Mouse (Mus musculus) limb, embryonic 10.5 days (tissue): Measurements from ENCODE around the gene Tor4a. TPM values are rescaled to one million over a fixed set of nuclear protein-coding genes. Genes with fewer than 3 reads are reported as not detected.
A peak's percentile ranks its signal among the peaks of the same experiment; 100 is the strongest.

Source experiments
- DNase-seq: peaks from one replicate; pipeline ENCODE4 v3.0.0-alpha.2; 2017; ENCODE audit warnings: low spot score
- H3K27ac ChIP-seq: fragments of 300-500 bp; sonication (generic); 2 replicates; pipeline ENCODE4 v1.5.1; 2016; ENCODE audit warnings: mild to moderate bottlenecking
- H3K27me3 ChIP-seq: fragments of 300-500 bp; sonication (generic); 2 replicates; pipeline ENCODE4 v1.6.1; 2016; ENCODE audit warnings: low read depth, mild to moderate bottlenecking; ENCODE audit not compliant: poor library complexity, severe bottlenecking
- H3K36me3 ChIP-seq: fragments of 300-500 bp; sonication (generic); 2 replicates; pipeline ENCODE4 v1.6.1; 2016; ENCODE audit warnings: mild to moderate bottlenecking, moderate library complexity
- H3K4me1 ChIP-seq: fragments of 300-500 bp; sonication (generic); 2 replicates; pipeline ENCODE4 v1.6.1; 2016
- H3K4me3 ChIP-seq: fragments of 300-500 bp; sonication (generic); 2 replicates; pipeline ENCODE4 v1.5.1; 2016; ENCODE audit warnings: mild to moderate bottlenecking, moderate library complexity
- H3K9me3 ChIP-seq: fragments of 300-500 bp; sonication (generic); replicated peaks from 2 replicates; pipeline ENCODE4 v1.6.1; 2016; ENCODE audit warnings: mild to moderate bottlenecking
- WGBS: fragments of 180-500 bp; shearing (Covaris S2); methylation state at CpG from one replicate; pipeline ENCODE4 v1.1.7; 2016; 5-methylcytosine and 5-hydroxymethylcytosine counted together
- polyA plus RNA-seq: library from polyadenylated mRNA; unstranded; fragments of >200 nt; fragmentation: Nextera tagmentation; extraction: Ambion mirVana; gene quantifications from 2 replicates; pipeline ENCODE4 v1.2.1, GENCODE M21; 2016

Tor4a gene
- polyA plus RNA-seq, 1 experiment from 2014 or later: 3.2 TPM

GRCm38 (mm10) chr2:25197191-25197590 lies 505 bp upstream of the Tor4a start:
- H3K36me3 ChIP-seq: peaks cover 44% of the 10 kb centered on the region
- WGBS: 33% methylated on average over 2 of the region's 2 CpGs
- H3K4me1 ChIP-seq: peaks cover 45% of the 10 kb centered on the region
- no peak for DNase-seq
- no peak overlapping the region for H3K27ac ChIP-seq
- H3K27me3 ChIP-seq: peaks cover 41% of the 10 kb centered on the region
- no peaks in the 10 kb centered on the region for H3K9me3 ChIP-seq
- H3K4me3 ChIP-seq: no peak overlapping the region

GRCm38 (mm10) chr2:25195211-25196156 lies 1.2 kb downstream of the Tor4a start:
- no peaks in the 10 kb centered on the region for H3K9me3 ChIP-seq
- H3K4me3 ChIP-seq: peak overlapping the region; percentile 40
- WGBS: 20% methylated on average over 55 of the region's 55 CpGs
- H3K36me3 ChIP-seq: peaks cover 27% of the 10 kb centered on the region
- 0 out of 2 replicates have a peak overlapping the region, but pooled peaks have one; percentile 47 for H3K27ac ChIP-seq
- H3K4me1 ChIP-seq: peaks cover 45% of the 10 kb centered on the region
- DNase-seq: peak; percentile 41
- peaks cover 41% of the 10 kb centered on the region for H3K27me3 ChIP-seq

- peaks cover 19% of the 10 kb centered on the region for H3K36me3 ChIP-seq
- WGBS: 86% methylated on average over 17 of the region's 17 CpGs
- H3K4me1 ChIP-seq: peaks cover 45% of the 10 kb centered on the region
- H3K27ac ChIP-seq: no peak overlapping the region
- H3K27me3 ChIP-seq: peaks cover 41% of the 10 kb centered on the region
- DNase-seq: peak; percentile 27
- H3K9me3 ChIP-seq: no peaks in the 10 kb centered on the region
- H3K4me3 ChIP-seq: no peak overlapping the region
These were observed 2.1 kb downstream of the Tor4a start for GRCm38 (mm10) chr2:25194486-25195171.

- Histone ChIP-seq H3K27me3 (peaks cover 41% of the 10 kb centered on the region), H3K27ac (no peak overlapping the region), H3K4me3 (no peak overlapping the region), H3K36me3 (peaks cover 12% of the 10 kb centered on the region), H3K4me1 (peaks cover 45% of the 10 kb centered on the region), H3K9me3 (no peaks in the 10 kb centered on the region)
- DNase-seq: peak; percentile 19
- WGBS: 81% methylated on average over 5 of the region's 5 CpGs
These were observed 2.7 kb downstream of the Tor4a start for GRCm38 (mm10) chr2:25194006-25194405.

- peaks cover 6% of the 10 kb centered on the region for H3K36me3 ChIP-seq
- peak; percentile 88 for DNase-seq
- H3K4me3 ChIP-seq: no peak overlapping the region
- no peaks in the 10 kb centered on the region for H3K9me3 ChIP-seq
- no peak overlapping the region for H3K27ac ChIP-seq
- H3K4me1 ChIP-seq: peaks cover 45% of the 10 kb centered on the region
- 4% methylated on average over 6 of the region's 6 CpGs for WGBS
- H3K27me3 ChIP-seq: peaks cover 41% of the 10 kb centered on the region
These were observed 3.3 kb downstream of the Tor4a start for GRCm38 (mm10) chr2:25193330-25193770.

DNA sequence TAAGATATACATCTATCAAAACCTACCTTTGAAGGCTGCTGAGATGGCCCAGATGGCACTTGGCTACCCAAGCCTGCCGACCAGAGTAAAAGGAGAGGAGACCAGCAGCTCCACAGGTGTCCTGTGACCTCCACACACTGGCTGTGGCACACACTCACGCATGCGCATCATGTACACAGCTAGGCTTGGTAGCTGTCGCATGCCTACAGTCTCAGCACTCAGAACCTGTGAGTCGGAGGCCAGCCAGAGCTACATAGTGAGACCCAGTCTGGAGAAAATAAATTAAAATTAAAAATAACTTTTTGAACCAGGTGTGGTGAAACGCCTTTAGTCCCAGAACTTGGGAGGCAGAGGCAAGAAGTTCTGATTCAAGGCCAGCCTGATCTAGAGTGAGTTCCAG lies 8.8 kb downstream of the Tor4a start:
- WGBS: 85% methylated on average over 6 of the region's 6 CpGs
- Histone ChIP-seq H3K4me3 (no peak overlapping the region), H3K27ac (no peak overlapping the region), H3K36me3 (no peaks in the 10 kb centered on the region), H3K4me1 (peaks cover 15% of the 10 kb centered on the region), H3K9me3 (no peaks in the 10 kb centered on the region), H3K27me3 (peaks cover 46% of the 10 kb centered on the region)
- DNase-seq: no peak

DNA sequence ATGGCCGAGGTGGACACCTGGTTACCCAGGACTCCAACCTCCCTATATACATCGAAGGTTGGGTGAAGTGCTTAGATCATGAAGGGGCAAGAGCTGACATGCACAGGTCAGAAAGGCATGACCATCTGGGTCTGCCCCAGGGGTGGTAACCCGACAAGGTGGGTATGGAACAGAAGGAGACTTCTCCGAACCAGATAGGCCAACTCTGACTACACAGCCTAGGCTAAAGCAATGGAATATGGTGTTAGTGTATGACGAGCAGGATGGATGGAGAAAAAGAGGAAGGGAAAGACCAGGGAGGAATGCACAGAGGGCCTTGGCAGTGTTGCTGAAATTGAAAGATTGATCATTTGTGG lies 10.1 kb downstream of the Tor4a start:
- Histone ChIP-seq H3K36me3 (no peaks in the 10 kb centered on the region), H3K4me3 (peak overlapping the region; percentile 60), H3K27me3 (peaks cover 58% of the 10 kb centered on the region), H3K27ac (0 out of 2 replicates have a peak overlapping the region, but pooled peaks have one; percentile 89), H3K9me3 (no peaks in the 10 kb centered on the region), H3K4me1 (peaks cover 28% of the 10 kb centered on the region)
- 29% methylated on average over 5 of the region's 5 CpGs for WGBS
- peak; percentile 31 for DNase-seq

DNA sequence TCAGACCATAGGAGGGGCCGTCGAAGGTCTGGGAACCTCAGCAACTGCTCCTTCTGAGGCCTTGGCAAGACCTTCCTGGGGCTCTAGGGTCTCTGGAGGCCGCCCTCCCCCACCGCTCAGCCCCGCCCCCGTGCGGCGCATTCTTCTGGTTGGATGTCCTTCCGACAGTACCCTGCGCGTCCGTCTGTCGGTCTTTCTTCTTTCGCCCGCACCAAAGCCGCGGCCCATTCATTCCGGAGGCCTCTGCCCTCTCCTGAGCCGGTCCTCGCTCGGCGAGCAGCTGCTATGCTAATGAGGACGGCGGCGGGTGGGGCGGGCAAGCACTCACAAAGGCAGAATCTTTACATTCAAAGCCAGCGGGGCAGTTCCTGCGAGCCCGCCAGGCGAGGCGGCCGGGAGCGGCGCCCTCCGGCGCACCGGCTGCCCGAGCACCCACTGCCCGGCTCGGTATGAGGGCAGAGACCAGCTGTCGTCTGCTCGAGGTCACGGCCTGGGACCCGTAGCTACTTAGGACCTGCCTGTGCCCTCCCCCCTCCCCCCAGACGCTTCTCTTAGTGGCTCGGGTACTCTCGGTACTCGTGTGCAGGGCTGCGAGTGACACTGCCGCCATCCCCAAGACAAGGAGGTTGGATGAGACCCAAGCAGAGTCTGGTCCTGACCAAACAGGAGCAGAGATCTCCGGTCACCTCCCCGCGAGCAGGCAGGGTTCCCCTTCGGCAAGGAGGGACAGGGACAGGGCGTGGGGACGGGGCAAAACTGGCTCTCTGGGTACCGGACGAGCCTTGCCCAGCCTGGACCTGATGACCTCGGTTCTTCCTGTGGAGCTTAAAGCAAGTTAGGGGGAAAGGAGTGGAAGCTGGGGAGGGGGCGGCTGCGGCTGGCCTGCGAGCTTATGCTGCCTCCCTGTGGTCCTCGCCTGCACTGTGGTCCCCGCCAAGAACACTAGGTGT lies 10.8 kb downstream of the Tor4a start:
- H3K27me3 ChIP-seq: peaks cover 65% of the 10 kb centered on the region
- H3K4me1 ChIP-seq: peaks cover 34% of the 10 kb centered on the region

DNA sequence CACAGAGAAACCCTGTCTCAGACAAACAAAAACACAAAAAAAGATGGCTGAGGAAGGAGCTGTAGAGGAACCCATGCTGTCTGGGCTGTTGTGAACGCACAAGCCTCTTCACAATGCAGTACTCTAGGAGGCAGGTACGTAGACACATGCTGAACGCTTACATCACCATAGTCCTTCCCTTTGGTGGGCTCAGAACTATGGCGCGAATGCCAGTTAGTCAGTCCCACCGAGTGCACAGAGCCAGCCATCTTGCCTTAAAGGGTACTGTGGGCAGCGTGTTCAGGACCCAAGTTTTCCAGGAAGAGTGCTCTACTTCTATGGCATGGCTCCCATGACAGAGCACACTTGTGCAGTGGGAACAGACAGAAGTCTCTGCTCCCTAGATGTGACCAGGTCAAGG lies 12.2 kb downstream of the Tor4a start:
- H3K36me3 ChIP-seq: no peaks in the 10 kb centered on the region
- no peaks in the 10 kb centered on the region for H3K9me3 ChIP-seq
- H3K27me3 ChIP-seq: peaks cover 79% of the 10 kb centered on the region
- no peak overlapping the region for H3K27ac ChIP-seq
- peaks cover 48% of the 10 kb centered on the region for H3K4me1 ChIP-seq
- DNase-seq: peak; percentile 23
- H3K4me3 ChIP-seq: no peak overlapping the region
- WGBS: 95% methylated on average over 7 of the region's 7 CpGs

More for the DNA sequence above, 10.8 kb downstream of the Tor4a start:
- under 1% methylated on average over 64 of the region's 64 CpGs for WGBS
- Histone ChIP-seq H3K4me3 (peak overlapping the region; percentile 60), H3K9me3 (no peaks in the 10 kb centered on the region), H3K36me3 (no peaks in the 10 kb centered on the region), H3K27ac (peak overlapping the region; percentile 89)
- DNase-seq: peak; percentile 85

GRCm38 (mm10) chr2:25183336-25183735 lies 13.3 kb downstream of the Tor4a start:
- Histone ChIP-seq H3K27me3 (peaks cover 91% of the 10 kb centered on the region), H3K9me3 (no peaks in the 10 kb centered on the region), H3K27ac (no peak overlapping the region), H3K4me3 (no peak overlapping the region), H3K4me1 (peaks cover 60% of the 10 kb centered on the region), H3K36me3 (no peaks in the 10 kb centered on the region)
- DNase-seq: peak; percentile 25
- WGBS: 72% methylated on average over 2 of the region's 2 CpGs

DNA sequence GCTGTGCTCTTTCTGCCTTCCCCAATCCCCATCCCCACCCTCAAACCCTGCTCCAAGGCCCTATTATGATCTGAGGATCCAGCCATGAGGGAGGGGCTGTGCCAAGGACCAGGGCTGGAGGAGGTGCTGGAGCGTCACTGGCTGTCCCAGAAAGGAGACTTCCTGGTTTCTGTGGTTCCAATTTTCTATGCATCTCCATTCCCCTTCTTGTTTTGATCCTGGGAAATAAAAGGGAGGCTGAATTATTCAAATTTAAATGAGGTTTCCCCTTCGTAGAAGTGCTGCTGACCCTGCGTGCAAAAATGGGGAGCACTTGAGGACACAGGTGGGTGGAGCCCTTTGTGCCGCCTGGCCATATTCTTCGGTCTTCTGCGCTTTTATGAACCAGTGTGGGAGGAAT lies 14.0 kb downstream of the Tor4a start:
- no peaks in the 10 kb centered on the region for H3K9me3 ChIP-seq
- no peak overlapping the region for H3K27ac ChIP-seq
- 25% methylated on average over 6 of the region's 6 CpGs for WGBS
- H3K4me3 ChIP-seq: peak overlapping the region; percentile 64
- peaks cover 97% of the 10 kb centered on the region for H3K27me3 ChIP-seq
- H3K4me1 ChIP-seq: peaks cover 67% of the 10 kb centered on the region
- H3K36me3 ChIP-seq: no peaks in the 10 kb centered on the region
- no peak for DNase-seq

DNA sequence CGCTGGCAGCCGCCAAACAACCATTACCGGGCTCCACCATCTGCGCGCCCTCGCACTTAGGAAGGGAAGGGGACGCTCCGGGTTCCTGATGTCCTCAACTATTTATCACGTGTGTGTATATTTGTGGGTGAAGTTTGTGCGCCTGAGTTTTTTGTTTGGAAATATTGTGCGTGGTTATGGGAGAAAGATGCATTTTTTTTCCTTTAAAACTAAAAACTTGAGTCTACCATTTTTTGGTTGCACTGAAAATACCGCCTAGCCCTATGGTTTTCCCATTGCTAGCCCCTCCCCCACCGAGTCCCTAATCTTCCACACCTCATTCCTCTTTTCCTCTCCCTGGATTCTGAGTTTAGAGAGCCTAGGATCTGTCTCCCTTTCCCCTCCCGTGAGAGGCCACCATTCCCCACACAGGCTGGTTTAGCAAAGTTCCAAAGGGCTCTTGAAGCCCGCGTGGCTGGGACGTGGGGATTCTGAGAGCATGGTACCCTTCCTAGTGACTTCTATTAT lies 14.7 kb downstream of the Tor4a start:
- DNase-seq: no peak
- peaks cover 99% of the 10 kb centered on the region for H3K27me3 ChIP-seq
- peak overlapping the region; percentile 64 for H3K4me3 ChIP-seq
- H3K36me3 ChIP-seq: no peaks in the 10 kb centered on the region
- WGBS: under 1% methylated on average over 17 of the region's 17 CpGs
- H3K27ac ChIP-seq: peak overlapping the region; percentile 75
- H3K9me3 ChIP-seq: no peaks in the 10 kb centered on the region
- H3K4me1 ChIP-seq: peaks cover 74% of the 10 kb centered on the region
